Mouse (Mus musculus) kidney, embryonic 16.5 days (tissue): ENCODE results near the gene Cds1. TPM values are rescaled to one million over a fixed set of nuclear protein-coding genes. Genes with fewer than 3 reads are reported as not detected.

Experiments used
- ATAC-seq: fragments of 200-750 bp; cut with Nextera tagmentation; 2 replicates; pipeline ENCODE4 v1.8.0; 2017; ENCODE audit warnings: moderate TSS enrichment; ENCODE audit not compliant: low FRiP score, low TSS enrichment
- H3K27ac ChIP-seq: fragments of 300-500 bp; sonication (generic); 2 replicates; pipeline ENCODE4 v1.5.1; 2014; ENCODE audit warnings: low read length
- H3K27me3 ChIP-seq: fragments of 300-500 bp; sonication (generic); 2 replicates; pipeline ENCODE4 v1.6.1; 2014; ENCODE audit warnings: low read length, control low read depth, mixed read lengths; ENCODE audit not compliant: insufficient read depth
- H3K36me3 ChIP-seq: fragments of 300-500 bp; sonication (generic); 2 replicates; pipeline ENCODE4 v1.6.1; 2014; ENCODE audit warnings: low read length, control low read depth, mixed read lengths; ENCODE audit not compliant: insufficient read depth
- H3K4me1 ChIP-seq: fragments of 300-500 bp; sonication (generic); 2 replicates; pipeline ENCODE4 v1.6.1; 2014; ENCODE audit warnings: low read length, control low read depth, mixed read lengths; ENCODE audit not compliant: insufficient read depth
- H3K4me2 ChIP-seq: fragments of 300-500 bp; sonication (generic); replicated peaks from 2 replicates; pipeline ENCODE4 v1.6.1; 2014; ENCODE audit warnings: low read depth, low read length
- H3K4me3 ChIP-seq: fragments of 300-500 bp; sonication (generic); 2 replicates; pipeline ENCODE4 v1.5.1; 2014; ENCODE audit warnings: mild to moderate bottlenecking, low read length
- H3K9ac ChIP-seq: fragments of 300-500 bp; sonication (generic); replicated peaks from 2 replicates; pipeline ENCODE4 v1.6.1; 2014; ENCODE audit warnings: low read length
- H3K9me3 ChIP-seq: fragments of 300-500 bp; sonication (generic); 2 replicates; pipeline ENCODE4 v1.6.1; 2016; ENCODE audit warnings: low read length, control low read depth
- WGBS: fragments of 180-500 bp; shearing (Covaris S2); extraction: QIAGEN DNeasy Blood & Tissue Kit; methylation state at CpG from one replicate; pipeline ENCODE4 v1.1.7; 2014; 5-methylcytosine and 5-hydroxymethylcytosine counted together
- polyA plus RNA-seq: library from polyadenylated mRNA; unstranded; fragments of >200 nt; fragmentation: Nextera tagmentation; extraction: Ambion mirVana; gene quantifications from 2 replicates; pipeline ENCODE4 v1.2.1, GENCODE M21; 2015

The Cds1 gene
- polyA plus RNA-seq, 1 experiment from 2014 or later = 15.8 TPM

GRCm38 (mm10) chr5:101854667-101855066 is 89.7 kb downstream of the Cds1 start:
- H3K9me3 ChIP-seq = no peaks in the 10 kb centered on the region
- 91% methylated on average over 7 of the region's 7 CpGs for WGBS
- ATAC-seq = no peak
- peaks cover 75% of the 10 kb centered on the region for H3K36me3 ChIP-seq
- H3K4me3 ChIP-seq = no peak overlapping the region
- H3K27me3 ChIP-seq = no peaks in the 10 kb centered on the region
- H3K4me2 ChIP-seq = no peak overlapping the region
- H3K27ac ChIP-seq = no peak overlapping the region
- H3K4me1 ChIP-seq = peaks cover 16% of the 10 kb centered on the region
- no peak overlapping the region for H3K9ac ChIP-seq

GRCm38 (mm10) chr5:101855475-101855874 is 90.5 kb downstream of the Cds1 start:
- no peaks in the 10 kb centered on the region for H3K27me3 ChIP-seq
- H3K27ac ChIP-seq = no peak overlapping the region
- no peak overlapping the region for H3K4me2 ChIP-seq
- H3K9ac ChIP-seq = no peak overlapping the region
- ATAC-seq = no peak
- peaks cover 16% of the 10 kb centered on the region for H3K4me1 ChIP-seq
- H3K9me3 ChIP-seq = no peaks in the 10 kb centered on the region
- no peak overlapping the region for H3K4me3 ChIP-seq
- H3K36me3 ChIP-seq = peaks cover 73% of the 10 kb centered on the region
- 92% methylated on average over 16 of the region's 16 CpGs for WGBS

GRCm38 (mm10) chr5:101858891-101859436 is 94.0 kb downstream of the Cds1 start:
- H3K27ac ChIP-seq = peak overlapping the region; percentile 88
- H3K4me2 ChIP-seq = no peak overlapping the region
- WGBS = 60% methylated on average over 10 of the region's 10 CpGs
- peak; percentile 77 for ATAC-seq
- no peaks in the 10 kb centered on the region for H3K9me3 ChIP-seq
- H3K4me1 ChIP-seq = peaks cover 20% of the 10 kb centered on the region
- H3K36me3 ChIP-seq = peaks cover 71% of the 10 kb centered on the region
- no peaks in the 10 kb centered on the region for H3K27me3 ChIP-seq
- no peak overlapping the region for H3K4me3 ChIP-seq
- H3K9ac ChIP-seq = 0 out of 2 replicates have a peak overlapping the region, but pooled peaks have one; percentile 31

GRCm38 (mm10) chr5:101861786-101862571 is 97.0 kb downstream of the Cds1 start:
- no peak overlapping the region; the same call in 1 of the 2 replicates for H3K9ac ChIP-seq
- 68% methylated on average over 18 of the region's 18 CpGs for WGBS
- no peak overlapping the region for H3K4me2 ChIP-seq
- peak overlapping the region; percentile 76 for H3K27ac ChIP-seq
- H3K36me3 ChIP-seq = peaks cover 74% of the 10 kb centered on the region
- H3K9me3 ChIP-seq = no peaks in the 10 kb centered on the region
- no peaks in the 10 kb centered on the region for H3K27me3 ChIP-seq
- no peak overlapping the region for H3K4me3 ChIP-seq
- ATAC-seq = no peak
- peaks cover 20% of the 10 kb centered on the region for H3K4me1 ChIP-seq

GRCm38 (mm10) chr5:101862651-101863050 is 97.7 kb downstream of the Cds1 start:
- H3K9ac ChIP-seq = no peak overlapping the region; the same call in 1 of the 2 replicates
- no peak for ATAC-seq
- H3K27ac ChIP-seq = peak overlapping the region; percentile 76
- H3K4me3 ChIP-seq = no peak overlapping the region
- H3K4me2 ChIP-seq = no peak overlapping the region
- peaks cover 70% of the 10 kb centered on the region for H3K36me3 ChIP-seq
- no peaks in the 10 kb centered on the region for H3K27me3 ChIP-seq
- WGBS = 76% methylated on average over 8 of the region's 8 CpGs
- no peaks in the 10 kb centered on the region for H3K9me3 ChIP-seq
- peaks cover 18% of the 10 kb centered on the region for H3K4me1 ChIP-seq

- Histone ChIP-seq H3K4me2 (no peak overlapping the region), H3K9ac (no peak overlapping the region), H3K9me3 (no peaks in the 10 kb centered on the region), H3K4me1 (peaks cover 10% of the 10 kb centered on the region; the same call in 1 of the 2 replicates), H3K4me3 (no peak overlapping the region), H3K36me3 (peaks cover 78% of the 10 kb centered on the region), H3K27ac (no peak overlapping the region), H3K27me3 (no peaks in the 10 kb centered on the region)
- ATAC-seq = no peak
- WGBS = 78% methylated on average over 6 of the region's 6 CpGs
These were observed 99.0 kb downstream of the Cds1 start for GRCm38 (mm10) chr5:101863946-101864345.

GRCm38 (mm10) chr5:101866722-101867121 is 101.8 kb downstream of the Cds1 start:
- Histone ChIP-seq H3K4me1 (0 out of 2 replicates have a peak, but pooled peaks cover 4% of the 10 kb centered on the region), H3K36me3 (peaks cover 85% of the 10 kb centered on the region), H3K9ac (no peak overlapping the region), H3K4me3 (no peak overlapping the region), H3K4me2 (no peak overlapping the region), H3K27ac (peak overlapping the region; percentile 6; the same call in 1 of the 2 replicates), H3K27me3 (no peaks in the 10 kb centered on the region), H3K9me3 (peaks cover 6% of the 10 kb centered on the region; the same call in 1 of the 2 replicates)
- WGBS = 65% methylated on average over 2 of the region's 2 CpGs
- ATAC-seq = no peak

Other genes starting within 250 kb of the Cds1 start
- 0.62 and 0.71 TPM in 2 replicates for gene Nkx6-1, start 100.1 kb upstream of the Cds1 start, polyA plus RNA-seq